Mouse (Mus musculus) CD4-positive naive resting alpha-beta T cell, adult 57 days (primary cell): ENCODE measurements around the gene Lhfpl4. TPM values are rescaled to one million over a fixed set of nuclear protein-coding genes. Genes with fewer than 3 reads are reported as not detected.

Experiments
- total RNA-seq: library from RNA; stranded (reverse); gene quantifications from one replicate; pipeline ENCODE4 v1.2.4, GENCODE M21; 2023

The Lhfpl4 gene
- total RNA-seq: 0.44 TPM

DNA sequence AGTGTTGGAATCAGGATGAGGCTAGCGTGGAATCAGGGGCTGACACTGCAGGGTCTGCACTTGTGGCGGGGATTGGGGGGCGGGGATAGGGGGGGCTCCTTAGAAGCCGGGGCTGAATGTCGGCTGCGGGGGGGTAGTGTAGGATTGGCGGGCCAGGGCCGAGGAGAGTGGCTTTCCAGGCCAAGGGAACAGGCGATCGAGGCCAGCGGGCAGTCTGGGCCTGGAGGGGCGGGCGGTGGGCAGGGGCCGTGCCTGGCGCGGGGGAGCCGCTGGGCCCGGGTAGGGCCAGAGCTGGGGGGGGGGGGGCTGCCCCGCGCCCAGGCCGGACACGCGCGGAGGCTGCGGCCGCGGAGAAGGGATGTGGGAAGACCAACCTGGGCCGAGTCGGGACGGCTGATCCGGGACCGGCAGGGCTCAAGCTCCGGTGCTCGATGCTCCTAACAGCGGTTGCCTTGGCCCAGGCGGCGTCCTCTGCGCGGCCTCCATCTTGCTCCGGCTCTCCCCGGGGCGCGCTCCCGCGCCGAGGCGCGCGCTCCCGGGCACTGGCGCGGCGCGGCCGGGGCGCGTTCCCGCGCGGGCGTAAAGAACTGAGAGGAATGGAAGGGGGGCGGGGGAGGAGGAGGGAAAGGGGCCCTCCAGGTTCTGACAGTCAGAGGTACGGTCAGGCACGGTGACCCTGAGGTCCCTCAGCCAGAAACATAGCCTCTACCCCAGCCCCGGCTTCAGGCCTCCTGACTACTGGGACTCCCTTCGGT, at the start of gene Lhfpl4:
Lhfpl4 (minus strand) TSS at position 544 of the 755 bp plus-strand sequence.

DNA sequence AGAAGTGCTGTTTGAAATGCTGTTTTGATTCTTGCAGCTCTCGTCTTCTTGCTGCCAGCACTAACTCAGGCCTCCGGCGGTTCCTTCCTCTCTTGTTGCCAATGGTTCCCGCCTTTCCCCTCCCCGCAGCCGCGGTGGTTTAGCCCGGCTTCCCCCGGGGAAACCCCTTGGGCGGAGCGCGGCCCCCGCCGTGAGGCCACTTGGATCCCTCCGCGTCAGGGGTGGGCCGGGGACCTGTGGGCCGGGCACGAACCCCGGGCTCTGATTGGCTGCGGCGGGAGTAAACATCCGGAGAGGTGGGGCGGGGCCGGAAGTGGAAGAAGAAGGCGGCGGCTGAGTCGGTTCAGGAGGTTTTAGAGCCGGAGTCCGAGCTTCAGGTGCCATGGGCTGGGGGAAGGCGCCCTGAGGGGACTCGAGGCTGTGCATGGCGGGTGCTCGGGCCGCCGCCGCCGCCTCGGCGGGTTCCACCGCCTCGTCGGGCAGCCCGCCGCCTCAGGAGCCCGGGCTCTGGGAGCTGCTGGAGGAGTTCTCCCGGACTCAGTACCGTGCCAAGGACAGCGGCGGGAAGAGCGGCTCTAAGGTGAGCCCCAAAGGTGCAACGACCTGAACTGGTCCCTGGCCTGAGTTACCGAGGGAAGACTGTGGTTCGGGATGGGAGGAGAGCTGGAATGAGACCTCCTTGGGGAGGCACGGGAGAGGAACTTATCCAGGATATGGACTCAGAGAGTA, 42.5 kb upstream of the Lhfpl4 start, which contains the start of gene Mtmr14:
Mtmr14 (plus strand) TSS at position 302 of the 729 bp plus-strand sequence.

Other genes starting within 250 kb of the Lhfpl4 start
- gene Srgap3, start 248.1 kb downstream of the Lhfpl4 start, total RNA-seq: 2.2 TPM
- 47.7 TPM for gene Thumpd3, start 149.2 kb downstream of the Lhfpl4 start, total RNA-seq
- gene Setd5, start 118.0 kb downstream of the Lhfpl4 start, total RNA-seq: 117 TPM
- gene Mtmr14, start 42.5 kb upstream of the Lhfpl4 start, total RNA-seq: 34.8 TPM
- 2.9 TPM for gene Cpne9, start 86.9 kb upstream of the Lhfpl4 start, total RNA-seq
- gene Brpf1, start 111.8 kb upstream of the Lhfpl4 start, total RNA-seq: 75.3 TPM
- gene Ogg1, start 131.6 kb upstream of the Lhfpl4 start, total RNA-seq: 9.0 TPM
- gene Camk1, start 148.6 kb upstream of the Lhfpl4 start, total RNA-seq: 0.47 TPM
- 29.1 TPM for gene Tada3, start 182.5 kb upstream of the Lhfpl4 start, total RNA-seq
- gene Arpc4, start 182.7 kb upstream of the Lhfpl4 start, total RNA-seq: 232 TPM
- 58.3 TPM for gene Ttll3, start 193.9 kb upstream of the Lhfpl4 start, total RNA-seq
- 10.6 TPM for gene Rpusd3, start 224.0 kb upstream of the Lhfpl4 start, total RNA-seq
- not detected for gene Cidec, start 240.4 kb upstream of the Lhfpl4 start, total RNA-seq
- 18.3 TPM for gene Jagn1, start 247.2 kb upstream of the Lhfpl4 start, total RNA-seq